Mouse (Mus musculus): ENCODE results near the gene Zfp462. TPM values are rescaled to one million over a fixed set of nuclear protein-coding genes. Genes with fewer than 3 reads are reported as not detected.
"Not testable (repeated sequence)": the region's sequence is repeated elsewhere in the genome, so short reads cannot be mapped to it uniquely, and the experiment has no call there.

The Zfp462 gene
- polyA plus RNA-seq (2016; fragmentation: Nextera tagmentation; extraction: Ambion mirVana): 14.8 TPM in 2 replicates

DNA sequence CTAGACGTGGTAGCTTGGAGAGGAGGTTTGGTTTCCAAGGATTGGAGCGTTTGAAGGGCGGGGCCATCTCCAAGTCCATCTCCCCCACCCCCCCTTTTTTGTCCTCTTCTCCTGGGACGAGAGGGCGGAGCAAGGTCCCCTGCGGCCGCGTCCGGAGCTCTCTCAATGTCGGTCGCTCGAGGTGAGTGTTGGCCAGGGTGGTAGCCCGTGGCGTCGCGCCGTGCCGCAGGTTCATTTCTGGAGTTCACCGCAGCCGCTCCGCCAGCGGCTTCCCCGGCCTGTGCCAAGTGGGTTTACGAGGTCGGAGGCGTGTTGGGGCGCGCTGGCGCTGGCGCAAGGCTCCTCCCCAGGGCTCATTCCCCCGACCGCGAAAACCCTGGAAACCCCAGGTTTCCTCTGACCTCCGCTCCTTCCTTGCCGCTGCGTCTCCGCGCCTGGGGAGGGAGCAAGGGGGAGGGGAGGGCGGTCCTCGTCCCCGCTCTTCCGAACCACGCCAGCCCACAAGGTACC, at the start of gene Zfp462:
Gene Zfp462 (plus strand): TSS at position 128 of the 510 bp plus-strand sequence.
- peaks cover 14% of the 10 kb centered on the region for H3K4me1 ChIP-seq
- peak within 1 kb of the TSS; percentile 99 for H3K27ac ChIP-seq (replicated peaks)
- no peaks in the 10 kb centered on the region for H3K27me3 ChIP-seq (replicated peaks; ENCODE audit: low read depth, poor library complexity, severe bottlenecking)
- under 1% methylated on average over 43 of the region's 43 CpGs for WGBS
- H3K36me3 ChIP-seq (replicated peaks): no peaks in the 10 kb centered on the region
- DNase-seq (ENCODE audit: low spot score): peak; percentile 86
- H3K9me3 ChIP-seq: no peaks in the 10 kb centered on the region
- peak within 1 kb of the TSS; percentile 86 for H3K4me3 ChIP-seq

DNA sequence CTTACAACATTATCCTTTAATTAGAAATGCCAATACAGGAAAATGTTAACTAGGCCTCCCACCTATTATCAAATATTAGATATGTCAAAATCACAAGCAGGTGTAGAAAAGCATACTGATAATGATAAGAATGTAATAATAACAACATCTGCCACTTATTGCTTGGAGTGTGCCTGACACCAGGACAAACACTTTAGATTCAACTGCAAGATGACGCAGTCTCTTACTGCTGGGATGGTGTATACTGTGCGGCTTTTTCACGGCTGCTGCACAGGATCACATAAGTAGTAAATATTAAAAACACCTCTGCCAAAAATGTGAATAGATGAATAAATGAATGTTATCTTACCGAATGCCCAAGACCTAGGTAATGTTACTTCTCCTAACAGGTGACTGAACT, 48.8 kb upstream of the Zfp462 start:
- Histone ChIP-seq H3K9me3 (no peaks in the 10 kb centered on the region), H3K36me3 (replicated peaks) (no peaks in the 10 kb centered on the region), H3K27ac (replicated peaks) (no peak overlapping the region), H3K4me1 (no peaks in the 10 kb centered on the region), H3K4me3 (no peak overlapping the region), H3K27me3 (replicated peaks; ENCODE audit: low read depth, poor library complexity, severe bottlenecking) (no peaks in the 10 kb centered on the region)
- WGBS: 91% methylated on average over 4 of the region's 4 CpGs
- DNase-seq (ENCODE audit: low spot score): no peak

GRCm38 (mm10) chr4:54904641-54905040, 40.2 kb upstream of the Zfp462 start:
- Histone ChIP-seq H3K27me3 (replicated peaks; ENCODE audit: low read depth, poor library complexity, severe bottlenecking) (no peaks in the 10 kb centered on the region), H3K4me3 (no peak overlapping the region), H3K27ac (replicated peaks) (no peak overlapping the region), H3K4me1 (no peaks in the 10 kb centered on the region), H3K9me3 (no peaks in the 10 kb centered on the region), H3K36me3 (replicated peaks) (no peaks in the 10 kb centered on the region)
- WGBS: 92% methylated on average over 8 of the region's 8 CpGs
- DNase-seq (ENCODE audit: low spot score): no peak

DNA sequence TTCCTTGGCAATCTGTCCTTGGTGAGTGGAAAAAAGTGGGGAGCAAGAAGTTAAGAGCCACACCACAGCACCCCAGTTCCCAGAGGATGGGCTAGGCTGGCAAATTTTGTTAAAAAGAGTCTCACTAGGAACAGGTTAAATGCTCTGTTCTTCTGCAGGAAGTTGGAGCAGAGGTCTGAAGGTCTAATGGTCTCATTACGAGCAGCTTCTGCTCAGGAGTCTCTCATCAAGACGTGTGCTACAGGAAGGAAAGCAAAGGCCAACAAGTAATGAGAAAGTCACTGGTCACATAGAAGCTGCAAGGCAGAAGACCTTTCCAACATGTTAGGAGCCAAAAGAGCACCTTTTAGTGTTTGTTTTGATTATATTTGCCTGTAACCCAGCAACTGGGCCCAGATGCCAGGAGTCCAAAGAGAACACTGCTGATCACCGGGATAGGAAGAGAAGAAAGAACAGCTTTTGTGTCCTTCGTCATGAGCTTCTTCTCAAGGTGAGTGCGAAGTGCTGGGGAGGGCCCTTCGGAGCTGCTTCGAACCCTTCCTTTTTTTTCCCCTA, 39.4 kb upstream of the Zfp462 start:
- 86% methylated on average over 7 of the region's 7 CpGs for WGBS
- H3K27me3 ChIP-seq (replicated peaks; ENCODE audit: low read depth, poor library complexity, severe bottlenecking): no peaks in the 10 kb centered on the region
- no peaks in the 10 kb centered on the region for H3K36me3 ChIP-seq (replicated peaks)
- no peak overlapping the region for H3K27ac ChIP-seq (replicated peaks)
- no peaks in the 10 kb centered on the region for H3K4me1 ChIP-seq
- H3K9me3 ChIP-seq: no peaks in the 10 kb centered on the region
- DNase-seq (ENCODE audit: low spot score): no peak
- H3K4me3 ChIP-seq: no peak overlapping the region

DNA sequence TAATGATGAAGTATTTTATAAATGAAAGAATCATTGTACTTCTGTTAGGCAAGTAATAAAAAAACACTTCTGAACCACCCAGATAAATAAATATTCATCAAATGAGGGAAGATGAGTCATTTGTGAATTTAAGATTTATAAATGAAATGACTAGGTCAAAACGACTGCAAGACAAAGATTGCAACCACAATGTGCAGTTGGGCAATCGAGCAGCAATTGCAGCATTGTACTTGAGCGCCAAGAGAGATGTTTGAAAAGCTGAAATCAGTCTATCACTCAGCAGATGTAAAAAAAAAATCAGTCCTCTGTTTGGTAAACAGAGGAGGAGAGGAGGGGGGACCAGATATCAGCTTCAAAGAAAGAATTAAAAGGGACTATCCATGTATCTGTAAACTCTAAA, 34.5 kb upstream of the Zfp462 start:
- Histone ChIP-seq H3K36me3 (replicated peaks) (no peaks in the 10 kb centered on the region), H3K27ac (replicated peaks) (no peak overlapping the region), H3K27me3 (replicated peaks; ENCODE audit: low read depth, poor library complexity, severe bottlenecking) (no peaks in the 10 kb centered on the region), H3K9me3 (no peaks in the 10 kb centered on the region), H3K4me3 (no peak overlapping the region), H3K4me1 (no peaks in the 10 kb centered on the region)
- WGBS: 90% methylated on average over 3 of the region's 3 CpGs
- no peak for DNase-seq (ENCODE audit: low spot score)

DNA sequence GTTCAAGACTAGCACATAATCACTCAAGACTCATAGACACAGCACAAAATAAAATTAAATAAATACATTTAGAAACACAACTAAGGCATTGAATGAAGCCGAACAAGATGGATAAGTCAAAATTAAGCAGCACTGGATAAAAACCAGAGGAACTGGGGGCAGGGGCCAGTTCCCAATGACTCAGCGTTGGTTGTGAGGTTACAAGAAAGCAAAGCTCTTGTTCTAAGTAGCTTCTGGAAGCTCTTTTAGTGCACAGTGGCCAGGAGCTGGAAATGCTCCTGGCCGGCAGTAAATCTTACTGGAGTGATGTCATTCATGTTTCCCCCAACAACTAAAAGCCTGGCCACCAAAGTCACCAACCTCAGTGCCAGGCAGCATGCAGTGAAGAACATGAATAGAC, 26.6 kb upstream of the Zfp462 start:
- H3K27me3 ChIP-seq (replicated peaks; ENCODE audit: low read depth, poor library complexity, severe bottlenecking): no peaks in the 10 kb centered on the region
- DNase-seq (ENCODE audit: low spot score): no peak
- H3K4me3 ChIP-seq: no peak overlapping the region
- H3K4me1 ChIP-seq: no peaks in the 10 kb centered on the region
- H3K27ac ChIP-seq (replicated peaks): no peak overlapping the region
- 89% methylated on average over 3 of the region's 3 CpGs for WGBS
- H3K9me3 ChIP-seq: no peaks in the 10 kb centered on the region
- no peaks in the 10 kb centered on the region for H3K36me3 ChIP-seq (replicated peaks)

DNA sequence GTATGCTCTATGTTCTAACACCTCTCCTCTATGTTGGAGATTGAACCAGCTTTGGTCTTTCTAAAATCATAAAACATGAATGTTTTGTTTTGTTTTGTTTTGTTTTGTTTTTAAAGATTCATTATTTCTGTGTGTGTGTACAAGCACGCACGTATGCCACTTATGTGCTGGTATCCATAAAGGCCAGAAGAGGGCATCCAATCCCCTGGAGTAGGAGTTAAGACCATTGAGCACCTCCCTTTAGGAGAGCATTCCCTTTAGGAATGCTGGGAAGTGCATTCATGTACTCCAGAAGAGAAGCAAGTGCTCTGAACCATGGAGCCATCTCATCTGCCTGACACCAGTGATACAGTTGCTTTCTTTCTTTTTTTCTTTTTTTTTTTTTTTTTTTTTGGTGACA, 21.5 kb upstream of the Zfp462 start:
- Histone ChIP-seq H3K4me3 (no peak overlapping the region), H3K27ac (replicated peaks) (no peak overlapping the region), H3K4me1 (no peaks in the 10 kb centered on the region), H3K9me3 (no peaks in the 10 kb centered on the region), H3K27me3 (replicated peaks; ENCODE audit: low read depth, poor library complexity, severe bottlenecking) (no peaks in the 10 kb centered on the region), H3K36me3 (replicated peaks) (no peaks in the 10 kb centered on the region)
- no peak for DNase-seq (ENCODE audit: low spot score)
- 93% methylated on average over 2 of the region's 2 CpGs for WGBS

DNA sequence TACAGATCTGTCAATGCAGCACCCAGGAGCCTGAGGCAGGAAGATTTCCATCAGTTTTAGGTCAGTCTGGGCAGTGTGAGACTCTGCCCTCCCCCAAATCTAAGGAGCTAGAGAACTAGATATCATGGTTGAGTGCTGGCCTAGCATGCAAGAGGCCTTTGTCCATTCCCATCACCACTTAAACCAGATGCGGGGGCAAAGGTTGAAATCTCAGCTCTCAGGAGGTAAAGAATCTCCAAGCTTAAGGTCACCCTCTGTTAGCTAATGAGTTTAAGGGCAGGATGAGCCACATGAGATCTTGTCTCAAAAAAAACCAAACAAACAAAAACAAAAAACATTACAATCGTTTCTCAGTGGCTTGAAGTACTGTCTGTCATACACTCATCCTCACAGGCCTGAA, 20.5 kb upstream of the Zfp462 start:
- H3K4me3 ChIP-seq: no peak overlapping the region
- WGBS: 83% methylated on average over 2 of the region's 2 CpGs
- no peaks in the 10 kb centered on the region for H3K9me3 ChIP-seq
- DNase-seq (ENCODE audit: low spot score): no peak
- H3K4me1 ChIP-seq: no peaks in the 10 kb centered on the region
- H3K36me3 ChIP-seq (replicated peaks): no peaks in the 10 kb centered on the region
- no peak overlapping the region for H3K27ac ChIP-seq (replicated peaks)
- no peaks in the 10 kb centered on the region for H3K27me3 ChIP-seq (replicated peaks; ENCODE audit: low read depth, poor library complexity, severe bottlenecking)

DNA sequence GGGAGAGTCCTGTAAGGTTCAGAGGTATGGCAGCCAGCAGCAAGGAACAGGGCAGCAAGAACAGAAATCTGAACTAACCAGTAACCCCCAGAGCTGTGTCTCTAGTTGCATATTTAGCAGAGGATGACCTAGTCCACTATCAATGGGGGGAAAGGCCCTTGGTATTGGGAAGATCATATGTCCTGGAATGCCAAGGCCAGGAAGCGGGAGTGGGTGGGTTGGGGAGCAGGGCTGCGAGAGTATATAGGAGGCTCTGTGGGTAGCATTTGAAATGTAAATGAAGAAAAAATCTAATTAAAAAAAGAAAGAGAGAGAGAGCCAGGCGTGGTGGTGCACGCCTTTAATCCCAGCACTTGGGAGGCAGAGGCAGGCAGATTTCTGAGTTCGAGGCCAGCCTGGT, 18.4 kb upstream of the Zfp462 start:
- not testable (repeated sequence) for H3K4me3 ChIP-seq; H3K4me1 ChIP-seq; H3K27ac ChIP-seq (replicated peaks); H3K36me3 ChIP-seq (replicated peaks); H3K27me3 ChIP-seq (replicated peaks; ENCODE audit: low read depth, poor library complexity, severe bottlenecking); H3K9me3 ChIP-seq; DNase-seq (ENCODE audit: low spot score)
- WGBS: 91% methylated on average over 5 of the region's 5 CpGs

- DNase-seq (ENCODE audit: low spot score); H3K27ac ChIP-seq (replicated peaks); H3K4me1 ChIP-seq; H3K27me3 ChIP-seq (replicated peaks; ENCODE audit: low read depth, poor library complexity, severe bottlenecking); H3K4me3 ChIP-seq; H3K9me3 ChIP-seq; H3K36me3 ChIP-seq (replicated peaks): not testable (repeated sequence)
- WGBS: 85% methylated on average over 8 of the region's 8 CpGs
Observed at GRCm38 (mm10) chr4:54927321-54928062, 17.4 kb upstream of the Zfp462 start.

- no peak overlapping the region for H3K27ac ChIP-seq (replicated peaks)
- WGBS: 79% methylated on average over 2 of the region's 2 CpGs
Observed at GRCm38 (mm10) chr4:54929686-54930085, 15.2 kb upstream of the Zfp462 start.

GRCm38 (mm10) chr4:54932668-54933067, 12.2 kb upstream of the Zfp462 start:
- DNase-seq (ENCODE audit: low spot score): no peak
- no peak overlapping the region for H3K27ac ChIP-seq (replicated peaks)
- H3K9me3 ChIP-seq: no peaks in the 10 kb centered on the region
- no peaks in the 10 kb centered on the region for H3K36me3 ChIP-seq (replicated peaks)
- 30% methylated on average over 2 of the region's 2 CpGs for WGBS
- H3K27me3 ChIP-seq (replicated peaks; ENCODE audit: low read depth, poor library complexity, severe bottlenecking): no peaks in the 10 kb centered on the region
- H3K4me3 ChIP-seq: no peak overlapping the region
- H3K4me1 ChIP-seq: no peaks in the 10 kb centered on the region

More at GRCm38 (mm10) chr4:54929686-54930085, 15.2 kb upstream of the Zfp462 start:
- no peaks in the 10 kb centered on the region for H3K9me3 ChIP-seq
- H3K36me3 ChIP-seq (replicated peaks): no peaks in the 10 kb centered on the region
- H3K27me3 ChIP-seq (replicated peaks; ENCODE audit: low read depth, poor library complexity, severe bottlenecking): no peaks in the 10 kb centered on the region
- DNase-seq (ENCODE audit: low spot score): no peak
- H3K4me3 ChIP-seq: no peak overlapping the region
- no peaks in the 10 kb centered on the region for H3K4me1 ChIP-seq

- no peaks in the 10 kb centered on the region for H3K27me3 ChIP-seq (replicated peaks; ENCODE audit: low read depth, poor library complexity, severe bottlenecking)
- no peaks in the 10 kb centered on the region for H3K4me1 ChIP-seq
- no peak overlapping the region for H3K4me3 ChIP-seq
- H3K9me3 ChIP-seq: no peaks in the 10 kb centered on the region
- no peak for DNase-seq (ENCODE audit: low spot score)
- H3K27ac ChIP-seq (replicated peaks): no peak overlapping the region
- WGBS: 83% methylated on average over 1 of the region's 1 CpGs
- H3K36me3 ChIP-seq (replicated peaks): no peaks in the 10 kb centered on the region
Observed at GRCm38 (mm10) chr4:54937161-54937560, 7.7 kb upstream of the Zfp462 start.

Measured in embryonic facial prominence, embryonic 10.5 days (tissue).